Mouse (Mus musculus) spleen, adult 2 months (tissue): ENCODE data around the gene Sub1. TPM values are rescaled to one million over a fixed set of nuclear protein-coding genes. Genes with fewer than 3 reads are reported as not detected.
A peak's percentile ranks its signal among the peaks of the same experiment; 100 is the strongest.

Experiments used
- DNase-seq, 2 experiments: peaks; one replicate each; pipeline versions ENCODE4 v3.0.0 to v3.0.0-alpha.2; 2012 to 2021; ENCODE audit warnings: low spot score in 2 of 2, low read depth in 1 of 2
- H3K27ac ChIP-seq: fragments of 200-500 bp; 2 replicates; pipeline ENCODE4 v1.5.1; 2012; ENCODE audit warnings: low read length, inconsistent platforms; ENCODE audit not compliant: insufficient read depth
- H3K27me3 ChIP-seq: fragments of 200-500 bp; 2 replicates; pipeline ENCODE4 v1.6.1; 2012; ENCODE audit warnings: mild to moderate bottlenecking, moderate library complexity, low read length, inconsistent platforms; ENCODE audit not compliant: control insufficient read depth, insufficient read depth
- H3K36me3 ChIP-seq: fragments of 200-500 bp; 2 replicates; pipeline ENCODE4 v1.6.1; 2012; ENCODE audit warnings: mild to moderate bottlenecking, low read length, inconsistent platforms; ENCODE audit not compliant: control insufficient read depth, insufficient read depth
- H3K4me1 ChIP-seq: fragments of 200-500 bp; 2 replicates; pipeline ENCODE4 v1.6.1; 2011; ENCODE audit warnings: inconsistent platforms; ENCODE audit not compliant: control insufficient read depth, insufficient read depth, insufficient read length
- H3K4me3 ChIP-seq: fragments of 200-500 bp; 2 replicates; pipeline ENCODE4 v1.5.1; 2011; ENCODE audit warnings: mild to moderate bottlenecking, inconsistent platforms; ENCODE audit not compliant: insufficient read depth, insufficient read length; ENCODE audit errors: extremely low read depth
- CTCF ChIP-seq: fragments of 200-500 bp; IDR thresholded peaks from 2 replicates; pipeline ENCODE4 v1.5.1; 2011; ENCODE audit warnings: mild to moderate bottlenecking, inconsistent platforms; ENCODE audit not compliant: insufficient read depth, insufficient read length, insufficient replicate concordance; ENCODE audit errors: extremely low read depth
- POLR2A ChIP-seq: fragments of 200-500 bp; IDR thresholded peaks from 2 replicates; pipeline ENCODE4 v1.6.1; 2011; ENCODE audit warnings: low read depth, low read length, inconsistent platforms
- WGBS: fragments of 180-500 bp; shearing (Covaris S2); methylation state at CpG from one replicate; pipeline ENCODE4 v1.1.7; 2018; 5-methylcytosine and 5-hydroxymethylcytosine counted together
- polyA plus RNA-seq: library from polyadenylated mRNA; depleted of rRNA; stranded (reverse); fragments of >200 nt; gene quantifications from 2 replicates; pipeline ENCODE4 v1.2.3, GENCODE M21; 2012

Gene Sub1
- polyA plus RNA-seq, 1 experiment: 2.9 TPM

GRCm38 (mm10) chr15:12007421-12007820 is 10.6 kb upstream of the Sub1 start:
- Histone ChIP-seq H3K4me1 (peaks cover 12% of the 10 kb centered on the region; the same call in 1 of the 2 replicates), H3K27me3 (no peaks in the 10 kb centered on the region), H3K4me3 (no peak overlapping the region), H3K27ac (no peak overlapping the region), H3K36me3 (no peaks in the 10 kb centered on the region)
- no peak for TF ChIP-seq CTCF
- no peak for TF ChIP-seq POLR2A
- WGBS: 91% methylated on average over 7 of the region's 7 CpGs
- no peak for DNase-seq

GRCm38 (mm10) chr15:12006169-12006568 is 9.4 kb upstream of the Sub1 start:
- no peak for TF ChIP-seq POLR2A
- no peak for TF ChIP-seq CTCF
- Histone ChIP-seq H3K27me3 (no peaks in the 10 kb centered on the region), H3K4me3 (no peak overlapping the region), H3K4me1 (peaks cover 11% of the 10 kb centered on the region; the same call in 1 of the 2 replicates), H3K27ac (no peak overlapping the region), H3K36me3 (no peaks in the 10 kb centered on the region)
- DNase-seq: no peak
- 94% methylated on average over 6 of the region's 6 CpGs for WGBS

DNA sequence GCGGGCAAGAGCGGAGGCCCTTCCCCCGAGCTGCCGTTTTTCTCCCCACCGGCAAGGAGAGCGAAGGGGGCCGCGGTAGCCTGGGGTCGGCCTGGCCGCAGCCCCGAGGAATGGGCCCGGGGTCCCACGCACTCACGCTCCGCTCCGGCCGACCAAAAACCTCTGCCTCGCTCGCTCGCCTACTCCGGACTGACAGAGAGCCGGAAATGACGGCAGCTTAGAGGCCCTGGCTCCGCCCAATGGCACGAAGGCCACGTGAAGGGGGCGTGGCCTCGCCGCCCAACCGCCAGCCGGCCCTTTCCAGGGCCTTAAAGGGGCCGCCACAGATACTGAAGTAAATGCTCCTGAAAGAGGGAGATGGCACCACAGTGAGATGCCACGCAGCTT is 975 bp downstream of the Sub1 start:
- H3K27me3 ChIP-seq: no peaks in the 10 kb centered on the region
- peaks cover 3% of the 10 kb centered on the region; the same call in 1 of the 2 replicates for H3K4me1 ChIP-seq
- under 1% methylated on average over 33 of the region's 33 CpGs for WGBS
- peak; percentile 86 to 93 for DNase-seq
- peak overlapping the region; percentile 96 for H3K4me3 ChIP-seq
- peaks cover 5% of the 10 kb centered on the region for H3K36me3 ChIP-seq
- H3K27ac ChIP-seq: peak overlapping the region; percentile 91
- peak; percentile 99 for TF ChIP-seq POLR2A
- no peak for TF ChIP-seq CTCF

DNA sequence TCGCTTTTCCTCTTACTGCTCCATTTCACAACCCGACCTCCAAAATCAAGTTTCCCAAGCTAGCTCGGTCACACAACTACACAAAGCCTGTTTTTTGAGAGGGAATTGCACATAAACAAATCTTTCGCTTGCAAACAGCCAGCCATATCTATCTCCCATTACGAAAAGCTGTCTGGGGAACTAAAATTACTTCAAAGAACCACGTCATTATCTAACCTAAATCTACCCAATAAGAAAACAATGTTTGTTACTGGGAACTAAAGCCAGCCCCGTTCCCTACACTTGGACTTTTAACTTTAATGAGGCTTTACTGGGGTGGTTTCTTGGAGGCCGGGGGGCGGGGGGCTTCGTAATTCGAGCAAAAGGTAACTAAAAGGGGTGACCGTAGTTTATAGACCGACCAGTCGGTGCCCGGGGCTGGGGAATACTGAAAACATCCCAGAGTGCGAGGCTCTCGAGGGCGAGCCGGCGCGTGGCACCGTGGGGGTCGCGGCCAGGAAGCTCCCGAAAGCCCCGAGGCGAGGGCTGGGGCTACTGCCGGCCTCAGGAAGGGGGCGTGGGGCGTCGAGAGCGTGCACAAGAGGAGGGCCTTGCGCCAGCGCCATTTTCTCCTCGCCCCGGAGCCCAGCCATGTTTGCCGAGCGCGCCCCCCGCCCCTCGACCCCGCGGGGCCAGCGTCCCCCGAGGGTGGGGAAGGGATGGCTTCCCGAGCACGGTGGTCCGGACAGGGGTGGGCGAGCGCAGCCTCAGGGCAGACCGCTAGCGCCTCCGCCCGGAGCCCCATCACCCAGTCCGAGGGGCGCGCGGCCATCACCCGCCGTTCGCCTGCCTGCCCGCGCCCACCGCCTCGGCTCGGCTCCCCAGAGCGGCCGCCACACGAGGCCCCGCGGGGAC is 1.6 kb downstream of the Sub1 start:
- Histone ChIP-seq H3K4me3 (peak overlapping the region; percentile 96), H3K27ac (peak overlapping the region; percentile 91), H3K36me3 (peaks cover 10% of the 10 kb centered on the region), H3K27me3 (no peaks in the 10 kb centered on the region), H3K4me1 (peaks cover 3% of the 10 kb centered on the region; the same call in 1 of the 2 replicates)
- peak in 1 of 2 experiments; percentile 57 for DNase-seq
- under 1% methylated on average over 69 of the region's 71 CpGs for WGBS
- TF ChIP-seq POLR2A (no peak), CTCF (no peak)

DNA sequence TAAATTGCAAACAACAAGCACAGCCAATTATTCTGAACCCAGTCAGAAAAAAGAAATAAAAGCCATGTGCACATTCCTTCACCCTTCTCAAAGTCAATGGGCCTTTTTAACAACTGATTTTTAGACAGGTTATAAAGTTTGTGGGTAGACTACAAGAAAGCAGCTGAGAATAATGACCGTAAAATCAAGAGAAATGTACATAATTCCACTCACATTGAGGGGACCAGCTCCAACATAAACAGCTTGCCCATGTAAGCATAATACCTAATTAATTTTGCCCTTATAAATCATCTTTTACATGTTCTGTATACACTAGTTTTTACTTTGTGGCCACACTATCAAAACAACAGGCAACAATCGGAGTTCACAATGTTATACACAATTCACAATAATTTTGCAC is 2.8 kb downstream of the Sub1 start:
- TF ChIP-seq POLR2A (no peak), CTCF (no peak)
- no peak overlapping the region for H3K27ac ChIP-seq
- no peaks in the 10 kb centered on the region for H3K27me3 ChIP-seq
- DNase-seq: no peak
- peaks cover 3% of the 10 kb centered on the region; the same call in 1 of the 2 replicates for H3K4me1 ChIP-seq
- H3K4me3 ChIP-seq: no peak overlapping the region; the same call in 1 of the 2 replicates
- 87% methylated on average over 2 of the region's 2 CpGs for WGBS
- peaks cover 17% of the 10 kb centered on the region for H3K36me3 ChIP-seq

DNA sequence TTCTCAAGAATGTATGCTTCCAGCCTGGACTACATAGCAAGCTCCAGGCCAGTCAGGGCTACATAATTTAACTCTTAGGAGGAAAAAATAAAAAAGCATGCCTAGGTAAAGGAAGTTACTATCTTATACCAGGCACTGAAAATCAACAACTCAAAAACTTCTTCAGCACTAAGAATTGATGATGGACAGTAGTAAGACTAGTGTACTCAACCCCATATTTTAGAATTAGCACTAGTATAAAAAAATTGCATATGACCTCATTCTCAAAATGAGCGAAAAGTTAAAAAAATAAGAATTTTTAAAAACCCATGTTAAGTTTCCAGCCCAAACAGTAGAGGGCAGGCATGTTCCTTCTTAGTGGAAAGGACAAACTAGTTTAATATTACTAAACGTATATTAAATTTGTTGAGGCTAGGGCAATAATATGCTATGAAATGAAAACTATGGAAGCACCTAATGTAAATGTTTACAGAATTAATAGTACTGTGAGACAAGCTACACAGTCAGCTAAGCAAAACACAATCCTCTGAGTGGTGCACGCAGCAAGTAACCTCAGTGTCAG is 5.2 kb downstream of the Sub1 start:
- H3K27ac ChIP-seq: no peak overlapping the region
- no peak overlapping the region for H3K4me3 ChIP-seq
- no peak for TF ChIP-seq POLR2A
- TF ChIP-seq CTCF: no peak
- no peaks in the 10 kb centered on the region for H3K27me3 ChIP-seq
- DNase-seq: no peak
- WGBS: 75% methylated on average over 3 of the region's 3 CpGs
- H3K4me1 ChIP-seq: peaks cover 3% of the 10 kb centered on the region; the same call in 1 of the 2 replicates
- H3K36me3 ChIP-seq: peaks cover 32% of the 10 kb centered on the region

DNA sequence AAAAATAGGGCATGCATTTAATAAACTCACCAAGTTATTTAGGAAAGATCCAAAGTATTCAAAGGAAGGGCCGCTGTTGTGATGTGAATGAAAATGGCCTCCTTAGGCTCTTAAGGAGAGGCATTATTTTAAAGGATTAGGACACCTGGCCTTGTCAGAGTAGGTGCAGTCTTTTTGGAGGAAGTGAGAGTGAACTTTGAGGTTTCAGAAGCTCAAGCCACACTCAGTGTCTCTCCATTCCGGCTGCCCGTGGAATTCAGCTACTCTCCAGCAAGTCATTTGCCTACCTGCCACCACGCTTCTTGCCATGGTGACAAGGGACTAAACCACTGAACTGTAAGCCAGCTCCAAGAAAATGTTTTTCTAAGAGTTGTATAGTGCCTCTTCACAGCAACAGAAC is 8.2 kb downstream of the Sub1 start:
- Histone ChIP-seq H3K36me3 (peaks cover 42% of the 10 kb centered on the region), H3K27ac (no peak overlapping the region), H3K4me3 (no peak overlapping the region), H3K27me3 (no peaks in the 10 kb centered on the region), H3K4me1 (no peaks in the 10 kb centered on the region; the same call in 1 of the 2 replicates)
- no peak for DNase-seq
- 69% methylated on average over 4 of the region's 4 CpGs for WGBS
- TF ChIP-seq CTCF (no peak), POLR2A (no peak)
